Mouse (Mus musculus): Measurements from ENCODE around the gene Frmd4b.

GRCm38 (mm10) chr6:97305491-97305890, 311.9 kb downstream of the Frmd4b start:
- TF ChIP-seq CTCF (IDR thresholded peaks at IDR 0.05; ENCODE audit: low read depth, low read length) (no peak), POLR2AphosphoS5 (IDR thresholded peaks at IDR 0.05; ENCODE audit: insufficient replicate concordance, low read depth, low read length) (no peak), GATA1 (IDR thresholded peaks at IDR 0.05; ENCODE audit: borderline replicate concordance, low read length) (no peak)
